Mouse (Mus musculus) cerebellum, adult 11 months (tissue): ENCODE measurements around the gene Slc7a11.
A peak's percentile ranks its signal among the peaks of the same experiment; 100 is the strongest.
"Not testable (repeated sequence)": the region's sequence is repeated elsewhere in the genome, so short reads cannot be mapped to it uniquely, and the experiment has no call there.

Source experiments
- DNase-seq: peaks from one replicate; pipeline ENCODE4 v3.0.0; 2022

Slc7a11 gene

GRCm38 (mm10) chr3:50443421-50443916 is at the start of gene Slc7a11:
Gene Slc7a11, minus strand, starts transcription at chr3:50443614.
- no peak for DNase-seq

DNA sequence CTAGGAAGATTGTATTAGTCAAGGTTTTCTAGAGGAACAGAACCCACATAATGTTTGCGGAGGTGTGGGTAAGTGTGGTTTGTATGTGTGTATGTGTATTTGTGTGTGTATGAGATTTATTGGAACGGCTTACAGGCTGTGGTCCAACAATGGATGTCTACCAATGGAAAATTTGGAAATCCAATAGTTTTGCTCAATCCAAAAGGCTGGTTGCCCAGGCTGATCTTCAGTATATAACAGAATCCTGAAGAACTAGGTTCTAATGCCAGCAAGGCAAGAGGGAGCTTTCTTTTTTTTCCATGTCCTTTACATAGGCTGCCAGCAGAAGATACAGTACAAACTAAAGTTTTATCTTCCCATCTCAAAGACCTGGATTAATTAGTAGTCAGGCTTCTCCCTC is 48.3 kb upstream of the Slc7a11 start:
- no peak for DNase-seq

- no peak for DNase-seq
Measured at GRCm38 (mm10) chr3:50484076-50484475, 40.7 kb upstream of the Slc7a11 start.

- no peak for DNase-seq
Measured at GRCm38 (mm10) chr3:50462223-50462622, 18.8 kb upstream of the Slc7a11 start.

DNA sequence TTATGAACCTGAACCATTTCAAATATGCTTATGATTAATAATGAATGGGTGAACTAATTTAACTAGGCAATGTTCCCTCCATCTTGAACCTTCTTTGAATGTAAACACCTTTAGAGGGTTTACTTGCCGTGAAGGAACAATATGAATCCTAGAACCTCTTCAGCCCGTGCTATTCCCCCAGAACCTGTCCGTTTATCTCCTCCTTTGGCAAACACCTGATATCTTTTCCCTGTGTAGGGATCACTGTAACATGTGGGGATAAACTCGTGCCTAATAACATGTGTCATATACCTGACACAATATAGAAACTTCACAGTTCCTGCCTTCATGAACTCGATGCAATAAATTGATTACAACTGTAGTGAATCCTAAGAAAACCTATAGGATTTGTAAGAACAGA is 13.7 kb upstream of the Slc7a11 start:
- DNase-seq = no peak

GRCm38 (mm10) chr3:50456564-50456963 is 13.2 kb upstream of the Slc7a11 start:
- no peak for DNase-seq

- no peak for DNase-seq
Measured at GRCm38 (mm10) chr3:50456023-50456422, 12.6 kb upstream of the Slc7a11 start.

DNA sequence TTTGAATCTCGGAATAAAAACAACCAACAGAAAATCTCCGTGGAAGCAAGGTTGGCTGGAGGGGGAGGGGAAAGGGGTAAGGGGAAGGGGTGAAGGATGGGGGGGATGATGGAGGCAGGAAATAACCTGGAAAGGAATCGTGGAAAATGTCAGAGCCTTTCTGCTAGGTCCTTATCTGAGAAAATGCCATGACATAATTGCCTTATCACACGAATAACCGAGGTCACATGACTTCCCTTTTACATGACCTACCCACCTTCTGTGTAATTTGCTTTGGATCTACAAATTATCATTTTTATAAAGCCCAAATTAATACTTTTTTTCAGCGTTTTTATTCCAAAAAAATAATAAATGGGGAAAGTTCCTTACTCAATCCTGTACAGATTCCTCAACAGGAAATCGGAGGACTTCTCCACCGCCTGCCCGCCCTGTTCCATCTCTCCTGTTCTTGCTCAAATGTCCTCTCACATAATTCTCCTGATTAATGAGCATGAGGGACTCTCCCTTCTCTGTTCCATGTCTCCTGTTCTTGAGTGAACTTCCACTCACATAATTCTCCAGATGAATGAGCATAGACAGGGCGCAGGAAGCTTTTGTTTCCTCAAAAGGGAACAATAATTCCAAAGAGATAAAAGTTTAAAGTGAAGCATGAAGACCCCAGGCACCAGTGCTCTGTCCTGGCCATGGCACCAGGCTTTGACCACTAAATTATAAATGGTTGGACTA is 1.8 kb upstream of the Slc7a11 start:
- DNase-seq = no peak

- DNase-seq = no peak
Measured at GRCm38 (mm10) chr3:50443942-50444341, 528 bp upstream of the Slc7a11 start.

GRCm38 (mm10) chr3:50442341-50443292 is 797 bp downstream of the Slc7a11 start:
- DNase-seq = no peak

GRCm38 (mm10) chr3:50441330-50441729 is 2.1 kb downstream of the Slc7a11 start:
- DNase-seq = no peak

DNA sequence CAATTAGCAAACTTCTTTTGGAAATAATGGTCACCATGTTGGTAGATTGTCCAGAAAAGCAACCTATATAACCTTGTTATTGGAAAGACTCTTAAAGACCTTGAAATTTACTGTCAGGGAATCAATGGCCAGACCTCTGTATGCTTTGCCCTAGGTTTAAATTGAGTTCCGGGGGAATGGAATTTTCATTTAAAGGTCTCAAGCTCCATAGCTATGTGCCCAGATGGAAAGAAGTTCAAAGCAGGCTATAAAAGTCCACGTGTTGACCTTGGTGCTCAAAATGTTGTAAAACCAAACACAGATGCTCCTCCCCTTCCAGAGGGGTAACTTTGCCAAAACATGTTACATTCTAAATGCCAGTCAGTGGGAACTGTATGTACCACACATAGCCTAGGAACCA is 3.0 kb downstream of the Slc7a11 start:
- no peak for DNase-seq

GRCm38 (mm10) chr3:50439429-50439828 is 4.0 kb downstream of the Slc7a11 start:
- DNase-seq = no peak

DNA sequence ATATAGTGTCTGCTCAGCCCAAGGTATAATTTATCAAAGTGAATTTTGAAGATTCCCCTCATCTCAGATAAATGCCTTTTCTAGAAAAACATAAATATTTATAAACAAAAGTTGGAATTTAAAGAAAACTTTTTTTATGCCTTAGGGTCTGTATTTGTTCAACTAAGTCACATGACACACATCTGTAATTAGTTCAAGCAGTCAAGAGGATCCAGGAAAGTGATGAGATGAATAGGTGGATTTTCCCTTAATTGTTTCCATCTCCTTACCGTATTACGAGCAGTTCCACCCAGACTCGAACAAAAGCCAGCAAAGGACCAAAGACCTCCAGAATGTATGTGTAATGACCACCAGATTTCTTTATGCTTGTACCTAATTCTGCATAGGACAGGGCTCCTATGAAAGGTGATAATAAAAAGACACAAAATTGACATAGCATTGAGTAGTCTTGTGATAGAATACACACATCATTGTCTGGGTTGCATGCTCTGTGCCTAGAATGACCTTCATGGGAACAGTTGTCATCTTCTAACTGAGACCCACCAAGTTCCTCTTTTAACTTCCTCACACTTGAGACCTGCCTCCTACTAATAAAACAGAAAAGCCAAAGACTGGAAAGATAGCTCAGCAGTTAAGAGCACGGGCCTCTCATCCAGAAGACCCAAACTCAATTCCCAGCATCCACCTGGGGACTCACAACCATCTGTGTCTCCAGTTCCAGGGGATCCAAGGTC is 4.7 kb downstream of the Slc7a11 start:
- no peak for DNase-seq

DNA sequence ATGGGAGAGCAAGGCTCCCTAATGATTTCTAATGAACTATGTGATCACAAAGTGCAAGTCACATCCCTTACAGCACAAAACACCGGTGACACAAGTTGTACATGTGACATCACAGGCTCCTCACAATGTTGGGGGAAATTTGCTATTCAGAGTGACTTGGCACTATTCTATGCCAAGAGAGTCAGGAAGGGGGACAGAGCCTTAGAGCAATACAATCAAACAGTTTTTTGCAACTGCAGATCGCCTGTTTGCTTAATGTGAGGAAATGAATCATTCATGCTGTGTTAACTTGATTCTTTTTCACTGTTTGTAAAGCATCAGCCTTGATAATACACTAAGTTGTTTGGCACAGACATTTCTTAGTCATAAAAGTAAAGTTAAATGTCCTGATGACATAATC is 5.3 kb downstream of the Slc7a11 start:
- not testable (repeated sequence) for DNase-seq

DNA sequence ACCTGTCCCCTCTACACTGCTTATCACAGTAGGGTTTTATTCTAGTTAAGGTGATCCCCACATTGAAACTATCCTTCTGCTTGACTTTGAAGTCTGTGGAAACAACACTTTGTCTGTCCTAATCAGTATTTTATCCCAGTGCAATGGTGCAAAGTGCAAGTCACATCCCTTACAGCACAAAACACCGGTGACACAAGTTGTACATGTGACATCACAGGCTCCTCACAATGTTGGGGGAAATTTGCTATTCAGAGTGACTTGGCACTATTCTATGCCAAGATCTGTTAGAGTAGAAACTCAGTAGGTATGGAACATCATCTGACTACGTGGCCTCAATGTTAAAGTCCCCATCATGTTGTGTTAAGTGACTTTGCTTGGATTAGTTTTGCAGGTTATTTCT is 7.0 kb downstream of the Slc7a11 start:
- DNase-seq = not testable (repeated sequence)

DNA sequence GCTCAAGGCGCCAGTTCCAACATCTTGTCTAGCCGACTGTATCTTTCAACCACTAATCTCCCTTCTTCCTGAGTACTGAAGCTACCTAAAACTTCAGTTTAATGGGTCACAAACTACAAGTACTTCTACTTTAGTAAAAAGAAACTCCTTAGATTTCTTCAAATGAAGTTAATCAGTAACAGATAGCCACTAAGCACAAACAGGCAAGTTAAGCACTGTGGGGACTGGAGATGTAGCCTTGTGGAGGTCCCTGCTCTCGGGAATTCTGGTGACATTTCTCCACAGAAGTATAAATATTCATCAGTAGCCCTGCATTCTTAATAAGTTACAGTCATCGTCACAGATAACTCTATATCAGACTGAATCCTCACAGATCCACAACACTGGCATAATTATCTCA is 9.6 kb downstream of the Slc7a11 start:
- DNase-seq = no peak

- no peak for DNase-seq
Measured at GRCm38 (mm10) chr3:50430811-50431210, 12.6 kb downstream of the Slc7a11 start.

DNA sequence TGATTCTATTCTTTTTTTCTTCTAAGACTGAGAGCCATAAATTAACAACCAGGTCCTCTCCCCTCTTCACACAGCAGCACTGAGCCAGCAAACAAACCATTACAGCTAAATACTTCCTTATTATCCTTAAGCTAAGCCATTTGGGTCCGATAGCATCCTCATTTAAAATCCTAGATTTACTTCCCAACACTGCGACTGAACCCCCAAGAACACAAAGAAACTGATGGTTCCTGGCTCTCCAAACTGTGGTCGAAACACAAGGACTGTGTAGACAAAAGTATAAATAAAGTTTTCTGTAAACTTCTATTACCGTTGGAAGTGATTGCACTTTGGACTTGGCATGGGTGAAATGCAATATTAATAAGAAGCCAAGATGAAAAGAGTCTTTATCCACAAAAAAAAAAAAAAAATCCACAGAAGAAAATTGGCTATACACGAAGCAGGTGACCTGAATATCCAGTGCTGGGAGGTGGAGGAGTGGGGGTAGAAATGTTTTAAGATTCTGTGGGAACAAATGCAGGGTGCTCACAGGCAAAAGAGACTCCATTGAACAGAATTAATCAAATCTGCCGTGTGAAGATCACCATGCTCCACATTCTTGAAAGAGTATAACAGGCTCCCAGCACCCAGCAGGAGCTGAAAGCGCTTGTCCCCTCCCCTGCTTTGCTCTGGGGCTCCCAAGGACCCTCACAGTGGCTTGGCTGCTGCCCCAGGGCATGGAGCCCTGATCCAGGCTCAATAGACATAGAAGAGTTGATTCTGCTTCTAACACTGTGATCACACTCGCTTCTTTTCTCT is 21.7 kb downstream of the Slc7a11 start:
- DNase-seq = peak; percentile 12

- no peak for DNase-seq
Measured at GRCm38 (mm10) chr3:50419161-50419560, 24.3 kb downstream of the Slc7a11 start.

- no peak for DNase-seq
Measured at GRCm38 (mm10) chr3:50406771-50407170, 36.6 kb downstream of the Slc7a11 start.

- no peak for DNase-seq
Measured at GRCm38 (mm10) chr3:50405915-50406314, 37.5 kb downstream of the Slc7a11 start.
